Mouse (Mus musculus) midbrain, embryonic 15.5 days (tissue): ENCODE data around the gene Cisd1. TPM values are rescaled to one million over a fixed set of nuclear protein-coding genes. Genes with fewer than 3 reads are reported as not detected.

Source experiments
- ATAC-seq: fragments of 200-750 bp; cut with Nextera tagmentation; replicated peaks from 2 replicates; pipeline ENCODE4 v1.8.0; 2017; ENCODE audit warnings: moderate TSS enrichment
- H3K27ac ChIP-seq: fragments of 300-500 bp; sonication (generic); 2 replicates; pipeline ENCODE4 v1.5.1; 2015; ENCODE audit warnings: mild to moderate bottlenecking, inconsistent platforms
- H3K27me3 ChIP-seq: fragments of 300-500 bp; sonication (generic); replicated peaks from 2 replicates; pipeline ENCODE4 v1.6.1; 2015; ENCODE audit warnings: inconsistent platforms
- H3K36me3 ChIP-seq: fragments of 300-500 bp; sonication (generic); replicated peaks from 2 replicates; pipeline ENCODE4 v1.6.1; 2015; ENCODE audit warnings: inconsistent platforms
- H3K4me1 ChIP-seq: fragments of 300-500 bp; sonication (generic); 2 replicates; pipeline ENCODE4 v1.6.1; 2015; ENCODE audit warnings: inconsistent platforms
- H3K4me2 ChIP-seq: fragments of 300-500 bp; sonication (generic); 2 replicates; pipeline ENCODE4 v1.6.1; 2015; ENCODE audit warnings: inconsistent platforms, mild to moderate bottlenecking, moderate library complexity
- H3K4me3 ChIP-seq: fragments of 300-500 bp; sonication (generic); 2 replicates; pipeline ENCODE4 v1.5.1; 2015; ENCODE audit warnings: mild to moderate bottlenecking, inconsistent platforms
- H3K9ac ChIP-seq: fragments of 300-500 bp; sonication (generic); 2 replicates; pipeline ENCODE4 v1.6.1; 2015; ENCODE audit warnings: mild to moderate bottlenecking, inconsistent platforms
- H3K9me3 ChIP-seq: fragments of 300-500 bp; sonication (generic); 2 replicates; pipeline ENCODE4 v1.6.1; 2016; ENCODE audit warnings: inconsistent platforms
- WGBS: fragments of 180-500 bp; shearing (Covaris S2); methylation state at CpG from one replicate; pipeline ENCODE4 v1.1.7; 2015; ENCODE audit warnings: mixed read lengths; 5-methylcytosine and 5-hydroxymethylcytosine counted together
- polyA plus RNA-seq: library from polyadenylated mRNA; unstranded; fragments of >200 nt; fragmentation: Nextera tagmentation; extraction: Ambion mirVana; gene quantifications from 2 replicates; pipeline ENCODE4 v1.2.1, GENCODE M21; 2015

Gene Cisd1
- polyA plus RNA-seq, 1 experiment from 2014 or later: 277 TPM

GRCm38 (mm10) chr10:71314596-71314995, 30.2 kb downstream of the Cisd1 start:
- Histone ChIP-seq H3K27ac (no peak overlapping the region), H3K27me3 (no peaks in the 10 kb centered on the region), H3K4me1 (no peaks in the 10 kb centered on the region), H3K9me3 (no peaks in the 10 kb centered on the region), H3K36me3 (no peaks in the 10 kb centered on the region), H3K4me3 (no peak overlapping the region), H3K9ac (no peak overlapping the region), H3K4me2 (no peak overlapping the region)
- 89% methylated on average over 3 of the region's 3 CpGs for WGBS
- no peak for ATAC-seq

GRCm38 (mm10) chr10:71310288-71310687, 34.5 kb downstream of the Cisd1 start:
- H3K9me3 ChIP-seq: no peaks in the 10 kb centered on the region
- no peaks in the 10 kb centered on the region for H3K4me1 ChIP-seq
- no peaks in the 10 kb centered on the region for H3K36me3 ChIP-seq
- H3K4me2 ChIP-seq: no peak overlapping the region
- H3K9ac ChIP-seq: no peak overlapping the region
- no peak overlapping the region for H3K4me3 ChIP-seq
- ATAC-seq: no peak
- H3K27ac ChIP-seq: no peak overlapping the region
- 48% methylated on average over 3 of the region's 3 CpGs for WGBS
- H3K27me3 ChIP-seq: no peaks in the 10 kb centered on the region

- Histone ChIP-seq H3K27me3 (no peaks in the 10 kb centered on the region), H3K36me3 (no peaks in the 10 kb centered on the region), H3K4me3 (no peak overlapping the region), H3K9ac (no peak overlapping the region), H3K27ac (no peak overlapping the region), H3K9me3 (no peaks in the 10 kb centered on the region), H3K4me1 (no peaks in the 10 kb centered on the region), H3K4me2 (no peak overlapping the region)
- ATAC-seq: no peak
- WGBS: 95% methylated on average over 5 of the region's 5 CpGs
These were observed 36.6 kb downstream of the Cisd1 start for GRCm38 (mm10) chr10:71308199-71308598.

- H3K4me1 ChIP-seq: no peaks in the 10 kb centered on the region
- 72% methylated on average over 6 of the region's 6 CpGs for WGBS
- H3K9me3 ChIP-seq: no peaks in the 10 kb centered on the region
- H3K4me3 ChIP-seq: no peak overlapping the region
- no peak overlapping the region for H3K9ac ChIP-seq
- H3K27me3 ChIP-seq: no peaks in the 10 kb centered on the region
- H3K27ac ChIP-seq: no peak overlapping the region
- no peaks in the 10 kb centered on the region for H3K36me3 ChIP-seq
- H3K4me2 ChIP-seq: no peak overlapping the region
- ATAC-seq: no peak
These were observed 38.0 kb downstream of the Cisd1 start for GRCm38 (mm10) chr10:71306759-71307158.

- H3K27ac ChIP-seq: no peak overlapping the region
- no peak overlapping the region for H3K4me3 ChIP-seq
- WGBS: 29% methylated on average over 6 of the region's 6 CpGs
- H3K4me1 ChIP-seq: no peaks in the 10 kb centered on the region
- peak overlapping the region; percentile 25 for H3K4me2 ChIP-seq
- no peaks in the 10 kb centered on the region for H3K36me3 ChIP-seq
- H3K27me3 ChIP-seq: no peaks in the 10 kb centered on the region
- H3K9me3 ChIP-seq: no peaks in the 10 kb centered on the region
- ATAC-seq: 0 out of 2 replicates have a peak, but pooled peaks have one; percentile 20
- no peak overlapping the region for H3K9ac ChIP-seq
These were observed 38.6 kb downstream of the Cisd1 start for GRCm38 (mm10) chr10:71306190-71306589.

GRCm38 (mm10) chr10:71302490-71302889, 42.3 kb downstream of the Cisd1 start:
- no peak overlapping the region for H3K4me3 ChIP-seq
- H3K4me2 ChIP-seq: no peak overlapping the region
- H3K4me1 ChIP-seq: no peaks in the 10 kb centered on the region
- H3K9me3 ChIP-seq: no peaks in the 10 kb centered on the region
- H3K36me3 ChIP-seq: no peaks in the 10 kb centered on the region
- no peak for ATAC-seq
- H3K9ac ChIP-seq: no peak overlapping the region
- WGBS: 26% methylated on average over 5 of the region's 5 CpGs
- no peaks in the 10 kb centered on the region for H3K27me3 ChIP-seq
- no peak overlapping the region for H3K27ac ChIP-seq

GRCm38 (mm10) chr10:71300161-71300560, 44.6 kb downstream of the Cisd1 start:
- Histone ChIP-seq H3K36me3 (no peaks in the 10 kb centered on the region), H3K4me2 (no peak overlapping the region), H3K4me3 (no peak overlapping the region), H3K9me3 (no peaks in the 10 kb centered on the region), H3K9ac (no peak overlapping the region), H3K27me3 (no peaks in the 10 kb centered on the region), H3K4me1 (no peaks in the 10 kb centered on the region), H3K27ac (no peak overlapping the region)
- 83% methylated on average over 16 of the region's 16 CpGs for WGBS
- ATAC-seq: no peak

- 62% methylated on average over 4 of the region's 4 CpGs for WGBS
- Histone ChIP-seq H3K27ac (no peak overlapping the region), H3K27me3 (no peaks in the 10 kb centered on the region)
These were observed 51.5 kb downstream of the Cisd1 start for GRCm38 (mm10) chr10:71293245-71293644.

GRCm38 (mm10) chr10:71292254-71292653, 52.5 kb downstream of the Cisd1 start:
- no peak overlapping the region for H3K27ac ChIP-seq
- WGBS: 39% methylated on average over 3 of the region's 11 CpGs
- H3K9ac ChIP-seq: no peak overlapping the region
- H3K27me3 ChIP-seq: no peaks in the 10 kb centered on the region
- H3K4me3 ChIP-seq: no peak overlapping the region
- H3K4me2 ChIP-seq: no peak overlapping the region
- no peaks in the 10 kb centered on the region for H3K4me1 ChIP-seq
- no peak for ATAC-seq
- no peaks in the 10 kb centered on the region for H3K9me3 ChIP-seq
- no peaks in the 10 kb centered on the region for H3K36me3 ChIP-seq

More at GRCm38 (mm10) chr10:71293245-71293644, 51.5 kb downstream of the Cisd1 start:
- H3K4me2 ChIP-seq: no peak overlapping the region
- no peaks in the 10 kb centered on the region for H3K9me3 ChIP-seq
- no peak overlapping the region for H3K4me3 ChIP-seq
- H3K9ac ChIP-seq: no peak overlapping the region
- no peaks in the 10 kb centered on the region for H3K4me1 ChIP-seq
- ATAC-seq: no peak
- H3K36me3 ChIP-seq: no peaks in the 10 kb centered on the region

- no peaks in the 10 kb centered on the region for H3K36me3 ChIP-seq
- H3K4me1 ChIP-seq: no peaks in the 10 kb centered on the region
- WGBS: 16% methylated on average over 4 of the region's 4 CpGs
- no peak overlapping the region for H3K4me3 ChIP-seq
- H3K27ac ChIP-seq: no peak overlapping the region
- no peaks in the 10 kb centered on the region for H3K9me3 ChIP-seq
- H3K4me2 ChIP-seq: no peak overlapping the region
- no peak overlapping the region for H3K9ac ChIP-seq
- ATAC-seq: no peak
- no peaks in the 10 kb centered on the region for H3K27me3 ChIP-seq
These were observed 53.0 kb downstream of the Cisd1 start for GRCm38 (mm10) chr10:71291801-71292200.

- 14% methylated on average over 3 of the region's 3 CpGs for WGBS
- Histone ChIP-seq H3K27ac (no peak overlapping the region), H3K4me1 (no peaks in the 10 kb centered on the region), H3K36me3 (no peaks in the 10 kb centered on the region), H3K27me3 (no peaks in the 10 kb centered on the region), H3K4me3 (no peak overlapping the region), H3K4me2 (no peak overlapping the region), H3K9ac (no peak overlapping the region), H3K9me3 (no peaks in the 10 kb centered on the region)
- no peak for ATAC-seq
These were observed 53.5 kb downstream of the Cisd1 start for GRCm38 (mm10) chr10:71291179-71291661.

GRCm38 (mm10) chr10:71285126-71285580, 59.6 kb downstream of the Cisd1 start, which contains the start of gene Ube2d1:
Gene Ube2d1, minus strand, starts transcription at chr10:71285262.
- Histone ChIP-seq H3K36me3 (0 out of 2 replicates have a peak, but pooled peaks cover 2% of the 10 kb centered on the region), H3K27me3 (no peaks in the 10 kb centered on the region), H3K4me1 (peaks cover 38% of the 10 kb centered on the region), H3K9me3 (no peaks in the 10 kb centered on the region), H3K27ac (peak within 1 kb of the TSS; percentile 88), H3K4me3 (peak within 1 kb of the TSS; percentile 78), H3K9ac (peak within 1 kb of the TSS; percentile 96), H3K4me2 (peak within 1 kb of the TSS; percentile 71)
- under 1% methylated on average over 39 of the region's 50 CpGs for WGBS
- peak; percentile 97 for ATAC-seq

GRCm38 (mm10) chr10:71284511-71285125, 60.1 kb downstream of the Cisd1 start:
- Histone ChIP-seq H3K9ac (peak overlapping the region; percentile 96), H3K4me1 (peaks cover 42% of the 10 kb centered on the region), H3K9me3 (no peaks in the 10 kb centered on the region), H3K4me3 (peak overlapping the region; percentile 78), H3K4me2 (peak overlapping the region; percentile 71), H3K27me3 (no peaks in the 10 kb centered on the region), H3K27ac (peak overlapping the region; percentile 88), H3K36me3 (0 out of 2 replicates have a peak, but pooled peaks cover 2% of the 10 kb centered on the region)
- 0% methylated on average over 41 of the region's 41 CpGs for whole genome bisulfite sequencing
- ATAC-seq: peak; percentile 84
